Mouse (Mus musculus): ENCODE measurements around the gene Ninl.

Ninl gene

GRCm38 (mm10) chr2:151039232-151039695 is at the start of gene Ninl, which contains the start of gene Nanp:
Ninl (minus strand) TSS chr2:151039382.
Nanp (minus strand) TSS chr2:151039398.
- peak; percentile 96 for DNase-seq (ENCODE audit: low spot score)

DNA sequence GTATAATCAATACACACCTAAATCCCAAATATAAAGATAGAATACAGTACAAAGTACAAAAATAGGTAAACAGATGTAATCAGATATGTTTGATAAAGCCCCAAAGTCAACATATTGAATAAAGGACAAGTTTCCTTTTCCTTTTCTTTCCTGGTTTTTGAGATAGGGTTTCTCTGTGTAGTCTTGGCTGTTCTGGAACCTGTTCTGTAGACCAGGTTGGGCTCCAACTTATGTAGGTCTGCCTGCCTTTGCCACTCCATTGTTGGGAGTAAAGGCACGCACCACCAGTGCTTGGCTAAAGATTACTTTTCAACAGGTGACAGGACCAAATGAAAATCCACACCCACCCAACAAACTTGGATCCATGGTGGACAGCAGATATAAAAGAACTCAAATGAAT is 17.5 kb upstream of the Ninl start:
- DNase-seq (ENCODE audit: low spot score) = no peak

DNA sequence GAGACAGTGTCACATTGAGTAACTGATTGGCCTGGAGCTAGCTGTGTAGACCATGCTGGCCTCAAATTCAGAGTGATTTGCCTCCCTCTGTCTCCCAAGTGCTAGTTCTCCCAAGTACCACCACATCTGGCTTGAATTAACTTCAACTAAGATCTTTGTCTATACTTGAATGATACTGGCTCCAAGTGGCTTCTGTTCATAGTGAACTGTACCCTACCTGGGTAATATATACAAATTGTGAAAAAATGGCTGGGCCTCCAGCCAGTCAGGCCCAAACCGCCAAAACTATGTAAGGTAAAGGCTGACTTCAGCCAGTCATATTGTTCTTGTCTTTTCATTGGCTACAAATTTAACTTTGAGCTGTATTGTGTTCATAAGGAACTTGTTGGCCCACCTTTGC is 1.2 kb upstream of the Ninl start:
- DNase-seq (ENCODE audit: low spot score) = no peak

DNA sequence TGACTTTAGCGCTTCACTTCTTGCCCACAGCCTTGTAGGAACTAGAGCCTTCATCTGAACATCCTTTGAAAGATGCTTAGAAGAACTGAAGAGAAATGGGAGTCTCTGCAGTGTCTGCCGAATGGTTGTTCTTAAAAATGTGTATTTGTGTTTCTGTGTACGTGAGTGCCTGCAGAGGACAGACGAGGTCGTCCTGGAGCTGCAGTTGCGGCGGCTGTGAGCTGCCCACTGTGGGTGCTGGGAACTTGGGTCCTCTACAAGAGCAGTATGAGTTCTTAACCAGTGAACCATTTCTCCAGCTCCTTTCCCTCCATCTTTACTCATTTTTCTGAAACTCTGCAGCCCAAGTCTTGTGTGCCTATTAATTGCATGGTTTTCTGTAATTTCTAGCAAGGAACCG is 544 bp upstream of the Ninl start:
- peak; percentile 45 for DNase-seq (ENCODE audit: low spot score)

- no peak for DNase-seq (ENCODE audit: low spot score)
Measured at GRCm38 (mm10) chr2:151038811-151039222, 365 bp downstream of the Ninl start.

DNA sequence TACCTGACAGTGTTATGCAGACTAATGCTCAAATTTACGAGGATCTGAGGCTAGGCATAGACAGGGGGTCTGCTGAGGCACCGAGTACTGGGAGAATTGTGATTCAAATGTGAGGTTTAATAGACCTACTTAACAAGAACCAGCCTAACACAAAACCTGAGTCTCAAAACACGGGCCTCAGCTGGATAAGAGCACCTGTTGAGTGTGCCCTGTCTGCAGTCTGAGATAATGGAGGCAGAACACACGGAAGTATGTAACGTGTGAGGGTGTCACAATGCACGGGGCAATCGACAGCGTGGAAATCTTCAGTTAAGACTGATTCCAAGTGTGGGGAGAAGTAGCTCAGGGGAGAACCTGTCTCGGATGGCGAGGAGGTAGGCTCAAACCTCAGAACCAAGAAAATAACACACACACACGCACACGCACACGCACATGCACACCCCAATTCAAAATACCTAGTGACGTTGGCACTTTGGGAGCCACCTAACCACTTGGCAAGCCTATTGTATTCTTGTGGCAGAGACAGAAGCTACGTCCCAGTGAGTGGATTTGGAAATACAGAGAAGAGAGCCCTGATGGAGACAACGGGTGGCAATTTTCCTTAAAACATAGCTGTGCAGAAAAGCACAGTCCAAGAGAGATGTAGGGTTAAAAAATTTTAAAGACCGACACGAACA is 1.2 kb downstream of the Ninl start:
- DNase-seq (ENCODE audit: low spot score) = peak; percentile 6

DNA sequence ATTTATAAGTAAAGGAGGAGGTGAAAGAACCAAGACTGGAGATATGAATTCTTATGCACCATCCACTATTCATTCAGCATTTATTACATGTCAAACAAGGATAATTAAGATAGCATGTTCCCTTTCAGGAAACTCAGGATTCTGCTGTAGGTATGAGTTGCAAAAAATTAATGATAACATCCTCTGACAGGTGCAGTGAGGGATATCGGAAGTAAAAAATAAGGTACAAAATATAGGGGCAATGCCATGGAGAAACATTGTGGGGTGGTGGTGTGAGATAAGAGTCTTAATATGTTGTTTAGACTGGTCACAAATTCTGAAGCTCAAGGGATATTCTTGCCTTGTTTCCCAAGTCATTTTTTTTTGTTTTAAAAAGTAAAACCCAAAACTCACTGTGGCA is 1.9 kb downstream of the Ninl start:
- DNase-seq (ENCODE audit: low spot score) = no peak

GRCm38 (mm10) chr2:151036721-151037120 is 2.5 kb downstream of the Ninl start:
- no peak for DNase-seq (ENCODE audit: low spot score)

DNA sequence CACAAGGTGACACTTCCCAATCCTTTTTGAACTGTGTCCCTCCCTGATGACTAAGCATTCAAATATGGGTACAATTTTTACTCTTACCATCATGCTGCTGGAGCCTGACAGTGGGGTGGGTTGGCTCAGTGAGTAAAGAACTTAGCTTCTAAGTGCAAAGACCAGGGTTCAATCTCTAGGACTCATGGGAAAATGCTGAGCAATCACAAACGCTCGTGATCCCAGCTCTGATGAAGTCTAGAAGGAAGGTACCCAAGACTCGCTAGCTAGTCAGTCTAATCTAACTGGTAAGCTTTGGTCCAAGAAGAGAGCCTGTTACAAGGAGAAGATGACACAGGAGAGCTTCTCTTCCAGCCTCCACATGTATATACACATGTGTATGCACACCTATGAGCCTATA is 4.7 kb downstream of the Ninl start:
- DNase-seq (ENCODE audit: low spot score) = no peak

- no peak for DNase-seq (ENCODE audit: low spot score)
Measured at GRCm38 (mm10) chr2:151021158-151021557, 18.0 kb downstream of the Ninl start.

GRCm38 (mm10) chr2:151015316-151015715 is 23.9 kb downstream of the Ninl start:
- DNase-seq (ENCODE audit: low spot score) = no peak

DNA sequence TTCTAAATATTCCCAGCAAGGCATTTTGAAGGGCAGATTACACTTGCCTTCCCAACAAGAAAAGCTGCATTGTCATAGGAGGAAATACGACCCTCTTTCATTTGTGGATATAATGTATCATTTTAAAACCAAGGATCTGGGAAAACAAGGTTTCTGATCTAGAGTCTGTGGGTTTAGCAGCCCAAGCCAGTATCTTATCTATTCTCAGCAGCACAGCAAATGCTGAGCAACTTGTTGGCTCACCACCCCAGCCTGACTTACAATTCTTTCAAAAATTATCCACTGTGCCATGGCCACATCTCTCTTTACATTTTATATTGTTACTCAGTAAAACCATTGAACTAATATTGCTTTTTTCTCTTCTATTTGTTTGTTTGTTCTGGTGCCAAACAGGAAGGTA is 27.9 kb downstream of the Ninl start:
- DNase-seq (ENCODE audit: low spot score) = no peak

- no peak for DNase-seq (ENCODE audit: low spot score)
Measured at GRCm38 (mm10) chr2:151009515-151010085, 29.6 kb downstream of the Ninl start.

- DNase-seq (ENCODE audit: low spot score) = peak; percentile 78
Measured at GRCm38 (mm10) chr2:151008939-151009509, 30.2 kb downstream of the Ninl start.

DNA sequence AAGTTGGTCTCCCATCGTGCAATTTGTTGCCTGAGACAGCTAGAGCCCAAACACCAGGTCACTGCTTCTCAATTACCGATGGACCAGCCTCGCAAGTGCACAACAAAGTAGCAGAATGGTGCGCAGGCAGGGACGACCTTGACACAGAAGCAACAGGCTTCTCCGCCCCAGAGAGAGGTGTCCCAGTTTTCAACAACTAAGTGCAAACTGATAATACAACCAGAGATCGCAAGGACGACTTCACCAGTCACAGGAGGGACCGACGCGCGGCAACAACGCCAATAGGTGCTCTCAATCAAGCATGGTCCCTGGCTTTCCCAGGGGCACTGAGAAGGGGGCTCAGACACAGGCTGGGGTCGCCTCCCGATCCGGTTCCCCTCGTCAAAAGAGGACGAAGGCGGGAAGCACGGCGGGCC is 30.7 kb downstream of the Ninl start:
- no peak for DNase-seq (ENCODE audit: low spot score)

- no peak for DNase-seq (ENCODE audit: low spot score)
Measured at GRCm38 (mm10) chr2:151008006-151008405, 31.2 kb downstream of the Ninl start.

DNA sequence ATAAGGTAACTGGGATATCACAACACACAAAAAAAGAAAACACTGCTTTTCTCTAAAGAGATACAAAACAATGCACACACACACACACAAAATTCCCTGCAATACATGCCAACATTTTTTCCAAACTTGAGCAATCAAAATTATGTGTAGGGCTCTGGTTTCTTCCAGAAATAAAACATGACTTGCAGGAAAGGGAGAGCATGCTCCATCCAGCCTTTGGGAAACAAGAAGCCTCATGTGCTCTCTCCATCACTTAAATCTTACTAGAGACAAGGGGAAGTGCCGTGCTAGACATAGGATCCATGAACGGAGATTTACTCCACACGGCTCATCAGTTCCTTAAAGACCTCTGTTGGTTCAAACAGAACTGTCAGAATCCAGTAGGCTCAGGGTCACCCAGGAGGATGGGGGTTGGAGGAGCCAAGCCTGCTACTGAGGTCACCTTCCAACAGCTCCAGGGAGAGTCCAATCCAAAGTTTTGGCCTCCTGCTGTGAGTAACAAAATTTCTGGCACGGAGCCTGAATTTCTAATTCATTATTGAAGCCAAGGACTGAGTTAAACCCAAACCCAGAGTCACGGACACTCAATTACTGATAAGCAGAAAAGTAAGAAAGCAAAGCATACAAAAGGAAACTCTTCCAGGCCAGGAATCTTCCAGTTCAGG is 32.8 kb downstream of the Ninl start:
- no peak for DNase-seq (ENCODE audit: low spot score)

DNA sequence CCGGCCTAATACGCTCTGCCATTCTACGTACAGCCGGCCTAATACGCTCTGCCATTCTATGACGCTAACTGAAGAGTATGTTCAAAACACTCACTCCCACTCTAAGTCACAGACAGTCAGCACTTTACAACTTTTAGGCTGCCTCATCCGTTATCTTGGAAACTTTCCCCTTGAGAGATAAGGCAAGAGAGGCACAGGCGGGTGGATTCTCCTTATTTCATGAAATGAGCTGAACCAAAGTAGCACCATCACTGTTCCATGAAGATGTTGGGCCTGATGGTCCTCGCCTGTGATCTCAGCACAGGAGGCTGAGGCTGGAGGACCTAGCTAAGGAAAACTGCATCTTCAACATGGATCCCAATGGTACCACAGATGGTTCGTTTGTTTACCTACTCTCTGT is 34.8 kb downstream of the Ninl start:
- DNase-seq (ENCODE audit: low spot score) = no peak

DNA sequence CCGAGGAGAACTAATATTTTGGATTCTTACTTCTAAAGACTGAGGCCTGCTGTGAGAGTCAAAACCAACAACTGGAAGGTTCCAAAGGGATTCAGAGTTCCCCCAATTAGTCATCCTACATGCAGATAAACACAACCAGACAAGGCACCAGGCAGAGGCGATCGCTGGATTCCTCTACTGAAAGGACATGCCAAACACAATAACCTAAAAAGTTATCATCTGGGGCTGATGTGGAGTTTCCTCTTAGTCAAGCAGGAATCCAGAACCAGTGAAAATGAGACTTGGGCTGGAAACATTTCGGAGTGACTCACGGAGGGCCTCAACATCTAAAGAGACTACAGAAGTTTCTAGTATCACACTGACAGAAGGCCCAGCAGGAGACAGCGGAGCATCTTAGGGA is 35.4 kb downstream of the Ninl start:
- no peak for DNase-seq (ENCODE audit: low spot score)

GRCm38 (mm10) chr2:151001619-151002175 is 37.5 kb downstream of the Ninl start:
- no peak for DNase-seq (ENCODE audit: low spot score)

GRCm38 (mm10) chr2:151000402-151001178 is 38.6 kb downstream of the Ninl start:
- DNase-seq (ENCODE audit: low spot score) = peak; percentile 75

GRCm38 (mm10) chr2:150999021-150999420 is 40.2 kb downstream of the Ninl start:
- DNase-seq (ENCODE audit: low spot score) = peak; percentile 41

Measured in retina, embryonic 14.5 days (tissue).